Comparison of ENCODE assay signal across 24 mouse cellular contexts in the genomic region with DNA sequence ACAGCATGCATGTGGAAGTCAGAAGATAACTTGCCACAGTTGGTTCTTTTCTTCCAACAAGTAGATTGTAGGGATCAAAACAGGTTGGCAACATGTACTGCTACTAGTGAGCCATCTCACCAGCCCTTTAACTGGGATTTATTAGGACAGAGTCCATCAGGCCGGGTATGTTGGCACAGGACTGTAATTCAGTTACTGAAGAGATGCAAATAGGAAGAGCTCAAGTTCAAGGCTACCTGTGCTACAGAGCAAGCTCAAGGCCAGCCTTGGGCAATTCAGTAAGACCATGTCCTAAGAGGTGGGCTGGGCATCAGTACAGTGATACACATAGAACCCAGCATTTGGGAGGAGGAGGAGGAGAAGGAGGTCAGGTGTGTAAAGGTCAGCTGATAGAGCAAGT. TPM values are rescaled to one million over a fixed set of nuclear protein-coding genes. Genes with fewer than 3 reads are reported as not detected.
A peak's percentile ranks its signal among the peaks of the same experiment; 100 is the strongest.
DNase-seq lines count a peak whose midpoint lies in the region; ATAC-seq and TF ChIP-seq lines count a peak whose summit lies in the region.
"Had no signal": no experiment of that assay in that cellular context is flagged by ENCODE, and none has a peak within 500 bp of the region (broad histone marks: within the 10 kb centered on the region; RNA-seq: fewer than 3 reads in every experiment).

No protein-coding gene starts in this region.

- TF ChIP-seq EP300 in liver, postnatal 0 days (IDR thresholded peaks at IDR 0.05; ENCODE audit: low read depth): no peak

- no peak overlapping the region for H3K9ac ChIP-seq in liver, postnatal 0 days (replicated peaks)
- H3K9ac ChIP-seq in liver, embryonic 12.5 days: no peak overlapping the region
- H3K9ac ChIP-seq: embryonic facial prominence, embryonic 12.5 days; forebrain, embryonic 13.5 days; forebrain, embryonic 15.5 days; forebrain, postnatal 0 days had no signal

- H3K27ac ChIP-seq in liver, postnatal 0 days (ENCODE audit: low read depth): no peak overlapping the region
- no peak overlapping the region for H3K27ac ChIP-seq in liver, embryonic 12.5 days
- H3K27ac ChIP-seq: embryonic facial prominence, embryonic 10.5 days; embryonic facial prominence, embryonic 12.5 days; forebrain, embryonic 13.5 days; forebrain, embryonic 15.5 days had no signal

- ATAC-seq in liver, postnatal 0 days: peak; percentile 68
- no peak for ATAC-seq in liver, embryonic 12.5 days
- ATAC-seq: activated CD4-positive, CD25-positive, alpha-beta regulatory T cell, adult 4 months; CD4-positive, CD25-positive, alpha-beta regulatory T cell, adult 4 months; forebrain, embryonic 13.5 days; forebrain, embryonic 15.5 days; forebrain, postnatal 0 days; Patski had no signal

- peaks cover 56% of the 10 kb centered on the region for H3K36me3 ChIP-seq in liver, postnatal 0 days (replicated peaks; ENCODE audit: insufficient read depth, low read length)
- peaks cover 80% of the 10 kb centered on the region for H3K36me3 ChIP-seq in liver, embryonic 12.5 days

- no peaks in the 10 kb centered on the region for H3K4me1 ChIP-seq in liver, postnatal 0 days (ENCODE audit: insufficient read depth)
- no peaks in the 10 kb centered on the region for H3K4me1 ChIP-seq in liver, embryonic 12.5 days
- H3K4me1 ChIP-seq: embryonic facial prominence, embryonic 10.5 days; embryonic facial prominence, embryonic 12.5 days; forebrain, embryonic 13.5 days; forebrain, embryonic 15.5 days had no signal

- DNase-seq in adrenal gland, adult (ENCODE audit: inconsistent age in 2 of 2, low spot score in 1 of 2): peak; percentile 38 to 67
- no peak for DNase-seq in adrenal gland, postnatal 25 days
- DNase-seq in adrenal gland, adult 8-10 months: peak; percentile 28
- no peak for DNase-seq in adrenal gland, postnatal 4 days (ENCODE audit: low spot score in 2 of 2)
- DNase-seq in heart, adult 11 months: peak; percentile 58
- DNase-seq in heart, postnatal 10 days: no peak
- no peak for DNase-seq in liver, postnatal 0 days
- DNase-seq: B cell, adult 2 months; cerebellum, adult 11-12 months; cerebellum, adult 2 months; cerebellum, adult 9-10 months; cerebellum, postnatal 10 days; cerebellum, postnatal 25 days; forebrain, postnatal 0 days had no signal

- no peak for TF ChIP-seq CTCF in liver, postnatal 0 days (IDR thresholded peaks at IDR 0.05; ENCODE audit: low read depth)

- H3K9me3 ChIP-seq in liver, postnatal 0 days (ENCODE audit: low read length): no peaks in the 10 kb centered on the region
- H3K9me3 ChIP-seq in liver, embryonic 12.5 days (replicated peaks): no peaks in the 10 kb centered on the region
- H3K9me3 ChIP-seq: embryonic facial prominence, embryonic 10.5 days; embryonic facial prominence, embryonic 12.5 days; forebrain, embryonic 13.5 days; forebrain, embryonic 15.5 days; G1E had no signal

- H3K4me3 ChIP-seq in liver, postnatal 0 days (ENCODE audit: low read depth, low read length): no peak overlapping the region
- H3K4me3 ChIP-seq in liver, embryonic 12.5 days: no peak overlapping the region
- H3K4me3 ChIP-seq: embryonic facial prominence, embryonic 10.5 days; embryonic facial prominence, embryonic 12.5 days; forebrain, embryonic 13.5 days; forebrain, embryonic 15.5 days had no signal

- intact Hi-C loops in heart, postnatal 10 days (cut with DNase I): no loop called here

- 58% methylated on average over 1 of the region's 1 CpGs for WGBS in liver, postnatal 0 days (ENCODE audit: insufficient replicate concordance)
- WGBS in liver, embryonic 12.5 days (ENCODE audit: insufficient replicate concordance): 72% methylated on average over 1 of the region's 1 CpGs

- H3K27me3 ChIP-seq in liver, postnatal 0 days (ENCODE audit: insufficient read depth, low read length): no peaks in the 10 kb centered on the region
- H3K27me3 ChIP-seq in liver, embryonic 12.5 days (replicated peaks): no peaks in the 10 kb centered on the region
- H3K27me3 ChIP-seq: CH12.LX; embryonic facial prominence, embryonic 12.5 days; forebrain, embryonic 13.5 days; forebrain, embryonic 15.5 days; Patski had no signal

- H3K4me2 ChIP-seq in liver, postnatal 0 days (ENCODE audit: low read depth, low read length): no peak overlapping the region
- H3K4me2 ChIP-seq in liver, embryonic 12.5 days: no peak overlapping the region
- H3K4me2 ChIP-seq: embryonic facial prominence, embryonic 12.5 days; forebrain, embryonic 13.5 days; forebrain, embryonic 15.5 days had no signal

RNA-seq across cellular contexts. Expression of a gene that starts 30.6 kb away (rescaled TPM):
- 0.21 TPM in 1 of 2 replicates, not detected in the other for total RNA-seq in adrenal gland, postnatal 25 days (2021)
- under 1 TPM in 3 of 4 experiments, not detected in 1; 0.06 to 0.19 (median 0.10) TPM for total RNA-seq in adrenal gland, adult 8-10 months (2022)
- total RNA-seq in adrenal gland, postnatal 4 days (2021): under 1 TPM in 1 of 2 experiments, not detected in 1; 0.17 TPM
- total RNA-seq in heart, postnatal 10 days (2021): not detected
- polyA plus RNA-seq in liver, postnatal 0 days (2015; fragmentation: Nextera tagmentation; extraction: Ambion mirVana): 0.11 and 0.15 TPM in 2 replicates
- polyA plus RNA-seq in liver, embryonic 12.5 days (2016; fragmentation: Nextera tagmentation; extraction: Ambion mirVana): 0.02 and 0.05 TPM in 2 replicates
- total RNA-seq: CH12.LX had no signal
- polyA plus RNA-seq: CD4-positive, CD25-positive, alpha-beta regulatory T cell, adult 4 months; G1E had no signal

RNA-seq across cellular contexts. Expression of a gene that starts 34.4 kb away (rescaled TPM):
- 50.0 and 54.0 TPM in 2 replicates for total RNA-seq in adrenal gland, postnatal 25 days (2021)
- 10 to 100 TPM; 41.1 to 52.0 (median 48.3) TPM for total RNA-seq in adrenal gland, adult 8-10 months (2022)
- total RNA-seq in adrenal gland, postnatal 4 days (2021): 10 to 100 TPM; 39.5 to 39.8 TPM
- total RNA-seq in heart, postnatal 10 days (2021): 10 to 100 TPM; 21.9 to 23.1 TPM
- polyA plus RNA-seq in liver, postnatal 0 days (2015; fragmentation: Nextera tagmentation; extraction: Ambion mirVana): 3.5 and 4.8 TPM in 2 replicates
- 6.2 and 7.4 TPM in 2 replicates for polyA plus RNA-seq in liver, embryonic 12.5 days (2016; fragmentation: Nextera tagmentation; extraction: Ambion mirVana)

Comparison
In these comparisons a context has a peak if more than half of its experiments do, and no peak if none do; other contexts are left out.
1. DNase-seq: peak in adrenal gland, adult (2 of 2), adrenal gland, adult 8-10 months (single experiment) and heart, adult 11 months (single experiment); none in adrenal gland, postnatal 25 days (single experiment), adrenal gland, postnatal 4 days (0 of 2), heart, postnatal 10 days (0 of 2) and liver, postnatal 0 days (single experiment).